Mouse (Mus musculus): ENCODE measurements around the gene Fam189a2. TPM values are rescaled to one million over a fixed set of nuclear protein-coding genes. Genes with fewer than 3 reads are reported as not detected.

The Fam189a2 gene
- 5.1 TPM for polyA plus RNA-seq (2015; fragmentation: Illumina TruSeq; extraction: RNeasy Lipid Tissue Mini Kit (QIAGEN cat#74804); ENCODE audit: insufficient read depth, low read depth, low replicate concordance)

DNA sequence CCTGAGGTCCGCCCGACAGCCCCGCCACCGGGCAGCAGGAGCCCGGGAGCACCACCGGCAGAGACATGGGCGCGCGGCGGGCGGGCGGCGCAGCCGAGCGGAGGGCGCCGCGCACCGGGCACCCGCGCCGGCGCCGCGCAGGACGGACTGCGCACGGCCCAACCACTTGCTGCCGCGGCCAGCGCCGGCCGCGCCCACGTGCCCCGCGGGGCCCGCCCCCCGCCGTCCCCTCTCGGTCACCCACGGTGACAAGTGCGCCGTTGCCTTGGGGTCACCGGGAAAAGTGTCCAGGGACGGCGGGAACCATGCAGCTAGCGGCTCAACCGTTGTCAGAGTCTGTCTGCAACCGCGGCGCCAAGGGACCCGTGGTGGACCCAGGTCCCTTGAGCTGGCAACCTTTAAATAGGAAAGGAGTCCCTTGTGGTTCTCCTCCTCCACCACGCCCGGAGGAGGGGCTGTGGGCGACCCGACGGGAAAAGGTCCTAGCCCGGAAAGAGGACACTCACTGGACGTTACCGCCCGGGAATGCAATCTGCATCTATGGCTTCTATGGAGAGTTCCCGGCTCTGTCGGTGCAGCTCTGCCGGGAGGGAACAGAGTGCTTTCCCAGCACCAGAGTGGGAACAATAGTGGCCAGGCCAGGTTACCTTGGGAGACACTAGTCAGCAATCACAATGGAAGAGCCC is at the start of gene Fam189a2:
TSS of gene Fam189a2 (minus strand) at position 149 of the 686 bp plus-strand sequence.

Other genes with a start within 250 kb of the Fam189a2 start
- 4.7 TPM for gene Tjp2, start 194.0 kb upstream of the Fam189a2 start, polyA plus RNA-seq (2015; fragmentation: Illumina TruSeq; extraction: RNeasy Lipid Tissue Mini Kit (QIAGEN cat#74804); ENCODE audit: insufficient read depth, low read depth, low replicate concordance)
- 4.6 TPM for gene Fxn, start 249.6 kb upstream of the Fam189a2 start, polyA plus RNA-seq (2015; fragmentation: Illumina TruSeq; extraction: RNeasy Lipid Tissue Mini Kit (QIAGEN cat#74804); ENCODE audit: insufficient read depth, low read depth, low replicate concordance)

Data from pancreas, adult 10 weeks (tissue).